ENCODE assay signal across 9 mouse cellular contexts in genomic region chr2:73046576-73046975, GRCm38 (mm10).
DNase-seq lines count a peak whose midpoint lies in the region; ATAC-seq and TF ChIP-seq lines count a peak whose summit lies in the region.
"Had no signal": no experiment of that assay in that cellular context is flagged by ENCODE, and none has a peak within 500 bp of the region (broad histone marks: within the 10 kb centered on the region; RNA-seq: fewer than 3 reads in every experiment).

No protein-coding gene starts in this region.

- H3K27ac ChIP-seq in lung, embryonic 14.5 days (ENCODE audit: low read depth) = peak overlapping the region; percentile 93
- H3K27ac ChIP-seq in stomach, embryonic 14.5 days (ENCODE audit: low read length) = peak overlapping the region; percentile 91
- no peak overlapping the region for H3K27ac ChIP-seq in forebrain, embryonic 13.5 days
- H3K27ac ChIP-seq in forebrain, embryonic 10.5 days = no peak overlapping the region
- H3K27ac ChIP-seq: liver, embryonic 14.5 days had no signal

- no peak overlapping the region for H3K9ac ChIP-seq in lung, embryonic 14.5 days
- H3K9ac ChIP-seq in stomach, embryonic 14.5 days (replicated peaks; ENCODE audit: low read depth, low read length) = no peak overlapping the region
- H3K9ac ChIP-seq in forebrain, embryonic 13.5 days = no peak overlapping the region
- H3K9ac ChIP-seq: liver, embryonic 14.5 days had no signal

- no peaks in the 10 kb centered on the region for H3K36me3 ChIP-seq in lung, embryonic 14.5 days (ENCODE audit: insufficient read depth)
- H3K36me3 ChIP-seq in stomach, embryonic 14.5 days (ENCODE audit: control insufficient read depth, insufficient read depth, low read length) = no peaks in the 10 kb centered on the region
- no peaks in the 10 kb centered on the region for H3K36me3 ChIP-seq in forebrain, embryonic 13.5 days (ENCODE audit: poor library complexity, severe bottlenecking)
- H3K36me3 ChIP-seq in forebrain, embryonic 10.5 days (replicated peaks) = no peaks in the 10 kb centered on the region

- WGBS in lung, embryonic 14.5 days = 51% methylated on average over 10 of the region's 10 CpGs
- WGBS in lung, adult 2 months = 58% methylated on average over 10 of the region's 10 CpGs
- 50% methylated on average over 10 of the region's 10 CpGs for WGBS in stomach, embryonic 14.5 days
- 13% methylated on average over 10 of the region's 10 CpGs for WGBS in forebrain, embryonic 13.5 days
- 29% methylated on average over 10 of the region's 10 CpGs for WGBS in forebrain, embryonic 10.5 days

- H3K4me3 ChIP-seq in lung, embryonic 14.5 days (ENCODE audit: low read depth, low read length) = no peak overlapping the region
- H3K4me3 ChIP-seq in lung, adult 2 months (replicated peaks; ENCODE audit: extremely low read depth, low read depth, low read length) = no peak overlapping the region
- no peak overlapping the region for H3K4me3 ChIP-seq in stomach, embryonic 14.5 days (ENCODE audit: low read depth, low read length)
- no peak overlapping the region for H3K4me3 ChIP-seq in forebrain, embryonic 13.5 days
- no peak overlapping the region for H3K4me3 ChIP-seq in forebrain, embryonic 10.5 days

- peak; percentile 59 for ATAC-seq in lung, embryonic 14.5 days (ENCODE audit: insufficient read depth)
- ATAC-seq in stomach, embryonic 14.5 days (ENCODE audit: insufficient number of reproducible peaks, insufficient read depth, low FRiP score, low read depth) = peak; percentile 43; the same call in 1 of the 2 replicates
- no peak for ATAC-seq in forebrain, embryonic 13.5 days

- no peak for TF ChIP-seq POLR2A in lung, adult 2 months (IDR thresholded peaks at IDR 0.05; ENCODE audit: borderline replicate concordance, extremely low read depth, low read depth, low read length)

- peak overlapping the region; percentile 27; the same call in 1 of the 2 replicates for H3K4me2 ChIP-seq in lung, embryonic 14.5 days
- 0 out of 2 replicates have a peak overlapping the region, but pooled peaks have one; percentile 8 for H3K4me2 ChIP-seq in stomach, embryonic 14.5 days (replicated peaks; ENCODE audit: low read depth, low read length)
- no peak overlapping the region for H3K4me2 ChIP-seq in forebrain, embryonic 13.5 days

- peak; percentile 85 for DNase-seq in lung, embryonic 14.5 days
- no peak for DNase-seq in lung, adult 2 months
- DNase-seq in gastrocnemius, postnatal 25 days = peak; percentile 73
- peak; percentile 70 to 79 for DNase-seq in kidney, postnatal 4 days
- DNase-seq in B cell, adult 2 months = no peak
- DNase-seq in forebrain, embryonic 10.5 days (ENCODE audit: extremely low spot score, low spot score) = no peak

- H3K27me3 ChIP-seq in lung, embryonic 14.5 days (ENCODE audit: insufficient read depth, low read length) = no peaks in the 10 kb centered on the region
- no peaks in the 10 kb centered on the region for H3K27me3 ChIP-seq in stomach, embryonic 14.5 days (ENCODE audit: control insufficient read depth, insufficient read depth, low read length)
- no peaks in the 10 kb centered on the region for H3K27me3 ChIP-seq in forebrain, embryonic 13.5 days
- H3K27me3 ChIP-seq in forebrain, embryonic 10.5 days (ENCODE audit: poor library complexity, severe bottlenecking) = peaks cover 29% of the 10 kb centered on the region

- 0 out of 2 replicates have a peak, but pooled peaks cover 4% of the 10 kb centered on the region for H3K4me1 ChIP-seq in lung, embryonic 14.5 days (ENCODE audit: insufficient read depth)
- H3K4me1 ChIP-seq in lung, adult 2 months (ENCODE audit: control insufficient read depth, insufficient read depth, low read length) = no peaks in the 10 kb centered on the region
- H3K4me1 ChIP-seq in stomach, embryonic 14.5 days (ENCODE audit: control insufficient read depth, insufficient read depth, low read length) = peaks cover 7% of the 10 kb centered on the region
- H3K4me1 ChIP-seq in forebrain, embryonic 13.5 days = peaks cover 9% of the 10 kb centered on the region
- H3K4me1 ChIP-seq in forebrain, embryonic 10.5 days = peaks cover 30% of the 10 kb centered on the region

- H3K9me3 ChIP-seq in lung, embryonic 14.5 days (ENCODE audit: low read depth, low read length) = no peaks in the 10 kb centered on the region
- no peaks in the 10 kb centered on the region for H3K9me3 ChIP-seq in stomach, embryonic 14.5 days (ENCODE audit: control insufficient read depth, low read depth, low read length)
- no peaks in the 10 kb centered on the region for H3K9me3 ChIP-seq in forebrain, embryonic 13.5 days (replicated peaks)
- H3K9me3 ChIP-seq in forebrain, embryonic 10.5 days = no peaks in the 10 kb centered on the region

- TF ChIP-seq CTCF in lung, embryonic 14.5 days (IDR thresholded peaks at IDR 0.05; ENCODE audit: low read depth) = no peak
- no peak for TF ChIP-seq CTCF in lung, adult 2 months (IDR thresholded peaks at IDR 0.05; ENCODE audit: insufficient read depth, low read length)

Comparison
In these comparisons a context has a peak if more than half of its experiments do, and no peak if none do; other contexts are left out.
1. DNase-seq: peak in lung, embryonic 14.5 days (single experiment), gastrocnemius, postnatal 25 days (single experiment) and kidney, postnatal 4 days (2 of 2); none in lung, adult 2 months (single experiment), B cell, adult 2 months (0 of 2) and forebrain, embryonic 10.5 days (single experiment).
2. H3K27ac ChIP-seq: peak in lung, embryonic 14.5 days (single experiment) and stomach, embryonic 14.5 days (single experiment); none in forebrain, embryonic 13.5 days (single experiment) and forebrain, embryonic 10.5 days (single experiment).